Mouse (Mus musculus): ENCODE data around the gene Cadm1.

GRCm38 (mm10) chr9:47734905-47735304, 204.9 kb downstream of the Cadm1 start:
- TF ChIP-seq USF1 (IDR thresholded peaks at IDR 0.05; ENCODE audit: low read depth) (no peak), MYOG (IDR thresholded peaks at IDR 0.05; ENCODE audit: control insufficient read depth in 1 of 3, insufficient read depth in 1 of 3, insufficient read length in 2 of 3, low read depth in 2 of 3) (no peak), MYOD1 (IDR thresholded peaks at IDR 0.05; ENCODE audit: control insufficient read depth in 1 of 3, insufficient read length in 2 of 3, low read depth in 2 of 3) (no peak), MAX (IDR thresholded peaks at IDR 0.05; ENCODE audit: low read depth) (no peak), CEBPB (IDR thresholded peaks at IDR 0.05; ENCODE audit: insufficient read depth, poor library complexity, severe bottlenecking) (no peak)
